Mouse (Mus musculus) CH12.LX (cell line): ENCODE data around the gene Kdm1a. TPM values are rescaled to one million over a fixed set of nuclear protein-coding genes. Genes with fewer than 3 reads are reported as not detected.
A peak's percentile ranks its signal among the peaks of the same experiment; 100 is the strongest.

Source experiments
- DNase-seq: peaks from one replicate; pipeline ENCODE4 v3.0.0-alpha.2; 2013; ENCODE audit errors: extremely low read depth
- H3K27ac ChIP-seq: 2 replicates; pipeline ENCODE4 v1.5.1; 2012; ENCODE audit warnings: low read depth, mild to moderate bottlenecking, control low read depth, moderate library complexity; ENCODE audit not compliant: insufficient read depth
- H3K27me3 ChIP-seq: replicated peaks from 2 replicates; pipeline ENCODE3; 2012; ENCODE audit warnings: inconsistent platforms
- H3K36me3 ChIP-seq, 2 experiments: replicated peaks in 1 of 2; 2 replicates each; pipeline versions ENCODE3 to v1.6.1; 2012; ENCODE audit warnings: inconsistent platforms in 1 of 2, low read length in 1 of 2, mild to moderate bottlenecking in 1 of 2, mixed read lengths in 1 of 2, moderate library complexity in 1 of 2; ENCODE audit not compliant: control insufficient read depth in 1 of 2, insufficient read depth in 1 of 2
- H3K4me1 ChIP-seq, 2 experiments: 2 replicates each; pipeline ENCODE4 v1.6.1; 2012; ENCODE audit warnings: inconsistent platforms in 1 of 2, moderate library complexity in 1 of 2; ENCODE audit not compliant: insufficient read depth in 2 of 2, control insufficient read depth in 1 of 2
- H3K4me2 ChIP-seq: 2 replicates; pipeline ENCODE4 v1.6.1; 2012; ENCODE audit warnings: low read depth, mild to moderate bottlenecking, control low read depth; ENCODE audit not compliant: poor library complexity, insufficient read depth, severe bottlenecking
- H3K4me3 ChIP-seq, 3 experiments: fragments of 150-350 bp in 1 of 3; sonication (generic) in 1 of 3; replicated peaks in 1 of 3; 2 replicates each; pipeline versions ENCODE3 to v1.5.1; 2011 to 2012; ENCODE audit warnings: low read depth in 2 of 3, low read length in 2 of 3, mild to moderate bottlenecking in 2 of 3, moderate library complexity in 2 of 3, control low read depth in 1 of 3, improper control_type of control experiment in 1 of 3, inconsistent platforms in 1 of 3, mixed read lengths in 1 of 3; ENCODE audit not compliant: poor library complexity in 1 of 3
- H3K79me2 ChIP-seq: replicated peaks from 2 replicates; pipeline ENCODE4 v1.6.1; 2012; ENCODE audit warnings: mild to moderate bottlenecking, moderate library complexity; ENCODE audit not compliant: control insufficient read depth, poor library complexity, insufficient read depth, severe bottlenecking; ENCODE audit errors: extremely low read depth
- H3K9ac ChIP-seq: 2 replicates; pipeline ENCODE4 v1.6.1; 2012; ENCODE audit warnings: low read depth, mild to moderate bottlenecking, control low read depth, moderate library complexity; ENCODE audit not compliant: insufficient read depth
- H3K9me3 ChIP-seq: replicated peaks from 2 replicates; pipeline ENCODE3; 2012; ENCODE audit warnings: low read length, inconsistent platforms, mixed read lengths
- BHLHE40 ChIP-seq: IDR thresholded peaks from 2 replicates; pipeline ENCODE4 v1.6.1; 2011; ENCODE audit warnings: mild to moderate bottlenecking, low read depth, low read length, improper control_type of control experiment
- CHD1 ChIP-seq: IDR thresholded peaks from 2 replicates; pipeline ENCODE4 v1.6.1; 2012; ENCODE audit warnings: low read depth, low read length, improper control_type of control experiment, inconsistent platforms
- CTCF ChIP-seq, 2 experiments: IDR thresholded peaks in 1 of 2; conservative IDR thresholded peaks in 1 of 2; 2 replicates each; pipeline ENCODE4 v1.5.1; 2011 to 2012; ENCODE audit warnings: low read depth in 2 of 2, low read length in 2 of 2, improper control_type of control experiment in 1 of 2, inconsistent platforms in 1 of 2, mild to moderate bottlenecking in 1 of 2, moderate library complexity in 1 of 2
- ELF1 ChIP-seq: IDR thresholded peaks from 2 replicates; pipeline ENCODE4 v1.6.1; 2014; ENCODE audit warnings: low read depth, mild to moderate bottlenecking, inconsistent platforms, low read length, improper control_type of control experiment
- EP300 ChIP-seq: IDR thresholded peaks from 2 replicates; pipeline ENCODE4 v1.6.1; 2011; ENCODE audit warnings: low read length, improper control_type of control experiment
- ETS1 ChIP-seq: conservative IDR thresholded peaks from 2 replicates; pipeline ENCODE4 v1.6.1; 2012; ENCODE audit warnings: low read depth, mild to moderate bottlenecking, inconsistent platforms, low read length, improper control_type of control experiment, moderate library complexity
- GABPA ChIP-seq: IDR thresholded peaks from 2 replicates; pipeline ENCODE4 v1.6.1; 2012; ENCODE audit warnings: low read depth, low read length, improper control_type of control experiment, inconsistent platforms; ENCODE audit not compliant: insufficient replicate concordance
- HCFC1 ChIP-seq: IDR thresholded peaks from 2 replicates; pipeline ENCODE4 v1.6.1; 2012; ENCODE audit warnings: low read depth, mild to moderate bottlenecking, inconsistent platforms, low read length, improper control_type of control experiment
- IRF4 ChIP-seq: IDR thresholded peaks from 2 replicates; pipeline ENCODE4 v1.6.1; 2014; ENCODE audit warnings: low read depth, mild to moderate bottlenecking, inconsistent platforms, low read length, improper control_type of control experiment
- JUN ChIP-seq: IDR thresholded peaks from 2 replicates; pipeline ENCODE4 v1.6.1; 2011; ENCODE audit warnings: low read depth, mild to moderate bottlenecking, low read length, improper control_type of control experiment, moderate library complexity; ENCODE audit not compliant: insufficient read depth
- JUND ChIP-seq: conservative IDR thresholded peaks from 2 replicates; pipeline ENCODE4 v1.6.1; 2011; ENCODE audit warnings: low read depth, low read length, improper control_type of control experiment
- KAT2A ChIP-seq: IDR thresholded peaks from 2 replicates; pipeline ENCODE4 v1.6.1; 2012; ENCODE audit warnings: low read length, improper control_type of control experiment, inconsistent platforms; ENCODE audit not compliant: insufficient replicate concordance
- MAZ ChIP-seq: IDR thresholded peaks from 2 replicates; pipeline ENCODE4 v1.6.1; 2012; ENCODE audit warnings: low read depth, mild to moderate bottlenecking, inconsistent platforms, low read length, improper control_type of control experiment, moderate library complexity
- NRF1 ChIP-seq: IDR thresholded peaks from 2 replicates; pipeline ENCODE4 v1.6.1; 2014; ENCODE audit warnings: low read depth, mild to moderate bottlenecking, inconsistent platforms, low read length, improper control_type of control experiment, moderate library complexity
- PAX5 ChIP-seq: IDR thresholded peaks from 2 replicates; pipeline ENCODE4 v1.6.1; 2012; ENCODE audit warnings: low read length, inconsistent platforms, mixed read lengths
- RAD21 ChIP-seq: IDR thresholded peaks from 2 replicates; pipeline ENCODE4 v1.6.1; 2011; ENCODE audit warnings: low read depth, mild to moderate bottlenecking, low read length, improper control_type of control experiment, moderate library complexity
- SIN3A ChIP-seq: IDR thresholded peaks from 2 replicates; pipeline ENCODE4 v1.6.1; 2012; ENCODE audit warnings: low read length, improper control_type of control experiment, inconsistent platforms
- SMC3 ChIP-seq: IDR thresholded peaks from 2 replicates; pipeline ENCODE4 v1.6.1; 2011; ENCODE audit warnings: low read depth, low read length, improper control_type of control experiment
- TCF12 ChIP-seq: IDR thresholded peaks from 2 replicates; pipeline ENCODE4 v1.6.1; 2014; ENCODE audit warnings: low read depth, mild to moderate bottlenecking, inconsistent platforms, low read length, improper control_type of control experiment
- USF1 ChIP-seq: IDR thresholded peaks from 2 replicates; pipeline ENCODE4 v1.6.1; 2014; ENCODE audit warnings: low read depth, mild to moderate bottlenecking, inconsistent platforms, low read length, improper control_type of control experiment
- dilution Hi-C: fragments of 300-500 bp; cut with MboI; formaldehyde crosslinking; loops from 2 replicates; pipeline ENCODE4 v1.14.3; 2020; ENCODE audit warnings: low sequenced_read_pairs; ENCODE audit not compliant: extremely low pct_unique_long_range_greater_than_20kb, extremely low pct_ligation_motif_present
- in situ Hi-C: fragments of 300-500 bp; cut with MboI; formaldehyde crosslinking; loops from 3 replicates; pipeline ENCODE4 v1.14.3; 2019; ENCODE audit warnings: low sequenced_read_pairs, low pct_ligation_motif_present, low pct_unique_long_range_greater_than_20kb, mixed read lengths
- polyA plus RNA-seq: library from polyadenylated mRNA; unstranded; fragments of >175 nt; gene quantifications from 2 replicates; pipeline ENCODE4 v1.2.1, GENCODE M21; 2012; ENCODE audit warnings: low read depth; ENCODE audit not compliant: insufficient read length
- total RNA-seq, 2 experiments: library from RNA; depleted of rRNA; stranded (reverse); fragments of 300-350 nt in 1 of 2; fragments of >200 nt in 1 of 2; gene quantifications; 2 replicates each; pipeline ENCODE4 v1.2.3; 2012 to 2014

Kdm1a gene
- total and polyA plus RNA-seq, 3 experiments: 49.6 to 85.1 (median 69.4) TPM

DNA sequence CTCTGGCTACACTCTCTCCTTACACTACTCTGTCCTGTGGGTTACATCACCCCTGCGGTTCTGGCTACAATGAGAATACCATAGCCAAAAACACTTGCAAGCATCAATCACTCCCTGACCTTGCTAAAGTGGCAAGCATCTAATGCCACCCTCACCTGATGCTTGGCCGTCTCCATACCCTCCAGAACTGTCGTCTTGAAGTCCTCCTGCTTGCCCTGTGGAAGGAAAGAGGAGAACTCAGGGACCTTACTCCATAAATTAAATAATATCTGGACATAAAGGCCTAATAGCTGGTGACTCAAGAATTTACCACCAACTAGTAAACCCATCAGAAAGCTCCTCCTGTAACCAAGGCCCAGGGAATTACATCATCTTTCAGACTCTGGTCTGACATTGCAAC is 20.6 kb downstream of the Kdm1a start:
- no peak for TF ChIP-seq HCFC1
- no peak overlapping the region for H3K27ac ChIP-seq
- in situ Hi-C loops (no loop called here), dilution Hi-C loops (no loop called here)
- peaks cover 2 to 28% of the 10 kb centered on the region in 2 experiments; a peak in 3 of 4 replicates for H3K4me1 ChIP-seq
- no peak overlapping the region for H3K4me3 ChIP-seq
- no peak overlapping the region for H3K9ac ChIP-seq
- peaks cover 3 to 38% of the 10 kb centered on the region in 2 experiments for H3K36me3 ChIP-seq
- peaks cover 23% of the 10 kb centered on the region for H3K79me2 ChIP-seq
- H3K4me2 ChIP-seq: no peak overlapping the region
- H3K27me3 ChIP-seq: no peaks in the 10 kb centered on the region
- no peaks in the 10 kb centered on the region for H3K9me3 ChIP-seq
- DNase-seq: no peak

DNA sequence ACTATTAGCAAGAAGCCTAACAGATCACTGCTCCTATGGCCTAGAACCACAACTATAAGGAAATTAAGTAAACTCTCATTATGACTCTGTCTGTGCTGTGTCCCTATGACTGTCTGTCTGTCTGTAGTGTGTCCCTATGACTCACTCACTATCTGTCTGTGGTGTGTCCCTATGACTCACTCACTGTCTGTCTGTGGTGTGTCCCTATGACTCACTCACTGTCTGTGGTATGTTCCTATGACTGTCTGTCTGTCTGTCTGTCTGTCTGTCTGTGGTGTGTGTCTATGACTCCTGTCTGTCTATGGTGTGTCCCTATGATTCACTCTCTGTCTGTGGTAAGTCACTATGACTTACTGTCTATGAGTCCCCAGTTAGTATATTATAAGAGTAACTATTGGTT is 32.5 kb downstream of the Kdm1a start:
- H3K27ac ChIP-seq: no peak overlapping the region
- in situ Hi-C loops: no loop called here
- H3K4me2 ChIP-seq: no peak overlapping the region
- H3K36me3 ChIP-seq: peaks cover 31 to 81% of the 10 kb centered on the region in 2 experiments
- peak; percentile 71 for DNase-seq
- no peaks in the 10 kb centered on the region for H3K9me3 ChIP-seq
- dilution Hi-C loops: no loop called here
- no peak overlapping the region for H3K9ac ChIP-seq
- peaks cover 0 to 16% of the 10 kb centered on the region in 2 experiments; a peak in 1 of 4 replicates for H3K4me1 ChIP-seq
- H3K27me3 ChIP-seq: no peaks in the 10 kb centered on the region
- TF ChIP-seq EP300: peak; percentile 55
- no peak for TF ChIP-seq PAX5
- no peak for TF ChIP-seq NRF1
- TF ChIP-seq JUN: peak; percentile 59
- TF ChIP-seq KAT2A: no peak
- TF ChIP-seq MAZ: no peak
- TF ChIP-seq CHD1: no peak
- no peak for TF ChIP-seq GABPA
- peak; percentile 60; the same call in 1 of the 2 replicates for TF ChIP-seq IRF4
- no peak for TF ChIP-seq CTCF (conservative IDR thresholded peaks at IDR 0.05 in 1 of 2, IDR thresholded peaks at IDR 0.05 in 1 of 2; ENCODE audit: low read depth in 2 of 2, low read length in 2 of 2)
- TF ChIP-seq ELF1: no peak
- no peak for TF ChIP-seq RAD21
- peak; percentile 88 for TF ChIP-seq ETS1
- no peak for TF ChIP-seq TCF12
- no peak for TF ChIP-seq SMC3
- TF ChIP-seq USF1: no peak
- peak; percentile 55; the same call in 1 of the 2 replicates for TF ChIP-seq BHLHE40
- peak; percentile 84 for TF ChIP-seq JUND
- no peak for TF ChIP-seq SIN3A
- H3K4me3 ChIP-seq: no peak overlapping the region
- no peaks in the 10 kb centered on the region; the same call in none of the 2 replicates for H3K79me2 ChIP-seq
